Mouse (Mus musculus): Measurements from ENCODE around the gene Zfp384. TPM values are rescaled to one million over a fixed set of nuclear protein-coding genes. Genes with fewer than 3 reads are reported as not detected.
"Not testable (repeated sequence)": the region's sequence is repeated elsewhere in the genome, so short reads cannot be mapped to it uniquely, and the experiment has no call there.

The Zfp384 gene
- polyA plus RNA-seq, 1 experiment from 2014 or later: 8.7 TPM

DNA sequence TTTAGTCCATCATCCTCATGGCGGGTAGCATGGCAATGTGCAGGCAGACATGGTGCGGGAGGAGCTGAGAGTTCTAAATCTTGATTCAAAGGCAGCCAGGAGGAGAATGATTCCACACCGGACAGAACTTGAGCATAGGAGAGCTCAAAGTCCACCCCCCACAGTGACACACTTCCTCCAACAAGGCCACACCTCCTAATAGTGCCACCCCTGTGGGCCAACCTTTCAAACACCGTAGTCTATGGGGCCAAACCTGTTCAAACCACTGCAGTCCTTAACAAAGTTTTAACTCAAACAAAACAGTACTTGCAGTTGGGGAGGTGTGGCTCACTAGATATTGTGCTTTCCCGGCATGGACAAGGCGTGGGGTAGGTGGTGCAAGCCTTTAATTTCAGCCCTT, 55.0 kb downstream of the Zfp384 start:
- Histone ChIP-seq H3K27ac (ENCODE audit: low read length) (no peak overlapping the region), H3K4me1 (ENCODE audit: control insufficient read depth, insufficient read depth, low read length) (peaks cover 10% of the 10 kb centered on the region), H3K4me3 (ENCODE audit: low read length) (no peak overlapping the region), H3K9me3 (replicated peaks; ENCODE audit: control insufficient read depth, low read length) (no peaks in the 10 kb centered on the region), H3K36me3 (ENCODE audit: control insufficient read depth, insufficient read depth) (no peaks in the 10 kb centered on the region), H3K9ac (ENCODE audit: low read length) (no peak overlapping the region), H3K27me3 (ENCODE audit: control insufficient read depth, insufficient read depth, low read length) (no peaks in the 10 kb centered on the region; the same call in 1 of the 2 replicates), H3K4me2 (ENCODE audit: low read depth, low read length) (no peak overlapping the region)
- ATAC-seq (replicated peaks; ENCODE audit: extremely low read depth, insufficient read depth, low FRiP score): no peak
- WGBS: 79% methylated on average over 6 of the region's 6 CpGs

DNA sequence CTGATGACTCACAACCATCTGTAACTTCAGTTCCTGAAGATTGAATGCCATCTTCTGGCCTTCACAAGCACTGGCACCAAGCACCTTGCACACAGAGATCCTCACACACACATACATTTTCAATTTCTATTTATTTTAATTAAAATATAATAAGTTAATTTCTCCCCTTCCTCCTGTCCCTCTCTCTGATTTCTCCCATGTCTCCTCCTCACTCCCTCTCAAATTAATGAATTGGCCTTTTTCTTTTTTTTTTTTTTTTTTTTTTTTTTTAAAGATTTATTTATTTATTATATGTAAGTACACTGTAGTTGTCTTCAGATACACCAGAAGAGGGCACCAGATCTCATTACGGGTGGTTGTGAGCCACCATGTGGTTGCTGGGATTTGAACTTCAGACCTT, 56.3 kb downstream of the Zfp384 start:
- H3K9me3 ChIP-seq (replicated peaks; ENCODE audit: control insufficient read depth, low read length); H3K36me3 ChIP-seq (ENCODE audit: control insufficient read depth, insufficient read depth); H3K27ac ChIP-seq (ENCODE audit: low read length); H3K4me3 ChIP-seq (ENCODE audit: low read length); H3K4me2 ChIP-seq (ENCODE audit: low read depth, low read length); H3K27me3 ChIP-seq (ENCODE audit: control insufficient read depth, insufficient read depth, low read length); ATAC-seq (replicated peaks; ENCODE audit: extremely low read depth, insufficient read depth, low FRiP score); H3K9ac ChIP-seq (ENCODE audit: low read length): not testable (repeated sequence)
- WGBS: no CpG with 5 or more reads among the region's 1 CpGs
- H3K4me1 ChIP-seq (ENCODE audit: control insufficient read depth, insufficient read depth, low read length): peaks cover 10% of the 10 kb centered on the region

- WGBS: 41% methylated on average over 8 of the region's 8 CpGs
- no peak within 1 kb of the TSS for H3K9ac ChIP-seq (ENCODE audit: low read length)
- H3K4me3 ChIP-seq (ENCODE audit: low read length): no peak within 1 kb of the TSS
- ATAC-seq (replicated peaks; ENCODE audit: extremely low read depth, insufficient read depth, low FRiP score): no peak
- no peak within 1 kb of the TSS for H3K4me2 ChIP-seq (ENCODE audit: low read depth, low read length)
- no peaks in the 10 kb centered on the region for H3K27me3 ChIP-seq (ENCODE audit: control insufficient read depth, insufficient read depth, low read length)
- no peak within 1 kb of the TSS for H3K27ac ChIP-seq (ENCODE audit: low read length)
- H3K4me1 ChIP-seq (ENCODE audit: control insufficient read depth, insufficient read depth, low read length): no peaks in the 10 kb centered on the region
- H3K36me3 ChIP-seq (ENCODE audit: control insufficient read depth, insufficient read depth): no peaks in the 10 kb centered on the region
- H3K9me3 ChIP-seq (replicated peaks; ENCODE audit: control insufficient read depth, low read length): no peaks in the 10 kb centered on the region
These were observed 58.6 kb downstream of the Zfp384 start, which contains the start of gene Lpar5 for GRCm38 (mm10) chr6:125067571-125067995. Gene Lpar5 (plus strand): TSS chr6:125067920.

DNA sequence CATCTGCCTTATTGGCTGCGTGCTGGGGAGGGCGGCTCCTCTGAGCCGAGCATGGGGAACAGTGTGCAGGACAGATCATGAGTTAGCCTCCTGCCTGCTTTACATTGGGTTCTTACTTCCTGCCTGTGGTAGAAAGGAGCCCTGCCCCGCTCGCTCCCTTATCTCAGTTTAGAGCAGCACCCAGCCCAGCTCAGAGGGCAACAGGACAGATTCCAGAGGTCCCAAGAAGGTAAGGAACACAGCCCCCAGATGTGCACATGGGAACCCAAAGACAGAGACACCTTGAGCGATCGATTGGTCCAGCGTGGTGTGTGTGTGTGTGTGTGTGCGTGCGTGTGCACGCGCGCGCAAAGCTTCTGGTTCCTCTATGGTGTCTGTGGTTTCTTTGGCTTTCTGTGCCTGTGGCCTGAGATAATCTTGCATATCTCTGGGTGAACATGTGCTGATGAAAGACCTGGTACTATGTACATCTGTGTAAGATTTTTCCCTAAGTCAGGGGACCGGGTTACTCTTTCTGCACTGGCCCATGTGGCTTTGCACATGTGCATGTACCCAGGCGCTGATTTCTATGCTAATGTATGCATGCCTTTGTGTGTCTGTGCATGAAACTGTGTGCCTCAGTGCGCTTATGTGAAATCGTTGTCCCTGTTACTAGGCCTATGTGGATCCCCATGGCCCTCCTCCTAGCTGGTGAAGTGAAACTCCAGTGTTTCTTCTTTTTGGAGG, 62.4 kb downstream of the Zfp384 start:
- peak; percentile 52 for ATAC-seq (replicated peaks; ENCODE audit: extremely low read depth, insufficient read depth, low FRiP score)
- H3K36me3 ChIP-seq (ENCODE audit: control insufficient read depth, insufficient read depth): no peaks in the 10 kb centered on the region
- 75% methylated on average over 18 of the region's 18 CpGs for WGBS
- H3K4me2 ChIP-seq (ENCODE audit: low read depth, low read length): peak overlapping the region; percentile 19; the same call in 1 of the 2 replicates
- H3K27me3 ChIP-seq (ENCODE audit: control insufficient read depth, insufficient read depth, low read length): no peaks in the 10 kb centered on the region
- H3K27ac ChIP-seq (ENCODE audit: low read length): peak overlapping the region; percentile 33; the same call in 1 of the 2 replicates
- H3K4me1 ChIP-seq (ENCODE audit: control insufficient read depth, insufficient read depth, low read length): no peaks in the 10 kb centered on the region
- H3K9ac ChIP-seq (ENCODE audit: low read length): no peak overlapping the region
- peak overlapping the region; percentile 2; the same call in 1 of the 2 replicates for H3K4me3 ChIP-seq (ENCODE audit: low read length)
- no peaks in the 10 kb centered on the region for H3K9me3 ChIP-seq (replicated peaks; ENCODE audit: control insufficient read depth, low read length)

DNA sequence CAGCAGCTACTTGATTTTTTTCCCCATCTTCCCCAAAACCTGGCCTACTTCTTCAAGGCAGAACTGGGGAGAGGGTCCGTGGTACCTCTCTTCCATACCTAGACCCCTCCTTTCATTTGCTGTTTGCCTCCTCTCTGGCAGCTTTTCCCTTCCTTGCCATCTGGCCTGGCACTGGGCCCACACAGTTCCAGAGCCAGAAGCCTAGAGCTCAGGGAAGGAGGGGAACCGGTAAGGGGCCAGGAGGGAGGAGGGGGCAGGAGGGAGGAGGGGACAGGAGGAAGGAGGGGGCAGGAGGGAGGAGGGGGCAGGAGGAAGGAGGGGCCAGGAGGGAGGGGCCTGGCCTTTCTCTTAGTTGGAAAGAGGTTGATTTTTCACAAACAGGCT, 62.9 kb downstream of the Zfp384 start:
- Histone ChIP-seq H3K27ac (ENCODE audit: low read length) (peak overlapping the region; percentile 56; the same call in 1 of the 2 replicates), H3K4me1 (ENCODE audit: control insufficient read depth, insufficient read depth, low read length) (no peaks in the 10 kb centered on the region), H3K9me3 (replicated peaks; ENCODE audit: control insufficient read depth, low read length) (no peaks in the 10 kb centered on the region), H3K4me3 (ENCODE audit: low read length) (peak overlapping the region; percentile 2; the same call in 1 of the 2 replicates), H3K9ac (ENCODE audit: low read length) (no peak overlapping the region; the same call in 1 of the 2 replicates), H3K36me3 (ENCODE audit: control insufficient read depth, insufficient read depth) (no peaks in the 10 kb centered on the region), H3K27me3 (ENCODE audit: control insufficient read depth, insufficient read depth, low read length) (no peaks in the 10 kb centered on the region), H3K4me2 (ENCODE audit: low read depth, low read length) (peak overlapping the region; percentile 19; the same call in 1 of the 2 replicates)
- peak; percentile 34; the same call in 1 of the 2 replicates for ATAC-seq (replicated peaks; ENCODE audit: extremely low read depth, insufficient read depth, low FRiP score)
- WGBS: 25% methylated on average over 2 of the region's 2 CpGs

DNA sequence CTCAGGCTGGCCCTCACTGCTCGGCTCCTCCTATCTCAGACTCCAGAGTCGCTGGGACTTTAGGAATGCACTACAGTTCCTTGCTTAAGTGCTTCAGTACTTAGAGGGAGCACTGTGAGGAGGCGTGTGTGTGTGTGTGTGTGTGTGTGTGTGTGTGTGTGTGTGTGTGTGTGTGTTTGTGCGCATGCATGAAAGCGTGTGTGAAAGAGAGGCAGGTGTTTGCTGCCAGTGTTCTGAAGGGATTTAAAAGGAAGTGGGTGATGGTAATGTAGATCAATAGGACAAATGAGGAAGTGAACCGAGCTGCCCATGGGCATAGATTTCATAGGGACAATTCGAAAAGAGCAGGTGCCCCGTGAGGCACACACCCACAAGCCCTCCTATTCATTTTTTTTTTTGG, 64.9 kb downstream of the Zfp384 start:
- 62% methylated on average over 8 of the region's 8 CpGs for WGBS
- Histone ChIP-seq H3K4me2 (ENCODE audit: low read depth, low read length) (no peak overlapping the region), H3K9ac (ENCODE audit: low read length) (no peak overlapping the region), H3K36me3 (ENCODE audit: control insufficient read depth, insufficient read depth) (no peaks in the 10 kb centered on the region), H3K27me3 (ENCODE audit: control insufficient read depth, insufficient read depth, low read length) (no peaks in the 10 kb centered on the region), H3K27ac (ENCODE audit: low read length) (no peak overlapping the region), H3K4me1 (ENCODE audit: control insufficient read depth, insufficient read depth, low read length) (no peaks in the 10 kb centered on the region), H3K9me3 (replicated peaks; ENCODE audit: control insufficient read depth, low read length) (no peaks in the 10 kb centered on the region), H3K4me3 (ENCODE audit: low read length) (no peak overlapping the region)
- no peak for ATAC-seq (replicated peaks; ENCODE audit: extremely low read depth, insufficient read depth, low FRiP score)

DNA sequence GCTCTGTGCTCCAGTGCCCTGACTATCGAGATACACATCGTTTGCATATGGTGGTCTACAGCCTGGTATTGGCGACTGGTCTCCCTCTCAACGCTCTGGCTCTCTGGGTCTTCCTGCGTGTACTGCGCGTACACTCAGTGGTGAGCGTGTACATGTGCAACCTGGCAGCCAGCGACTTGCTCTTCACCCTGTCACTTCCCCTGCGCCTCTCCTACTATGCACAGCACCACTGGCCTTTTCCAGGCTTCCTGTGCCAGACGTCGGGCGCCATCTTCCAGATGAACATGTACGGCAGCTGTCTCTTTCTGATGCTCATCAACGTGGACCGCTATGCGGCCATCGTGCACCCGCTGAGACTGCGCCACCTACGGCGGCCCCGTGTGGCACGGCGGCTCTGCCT, 72.4 kb downstream of the Zfp384 start:
- Histone ChIP-seq H3K27me3 (ENCODE audit: control insufficient read depth, insufficient read depth, low read length) (no peaks in the 10 kb centered on the region), H3K9me3 (replicated peaks; ENCODE audit: control insufficient read depth, low read length) (no peaks in the 10 kb centered on the region), H3K4me3 (ENCODE audit: low read length) (peak overlapping the region; percentile 52), H3K4me2 (ENCODE audit: low read depth, low read length) (peak overlapping the region; percentile 77), H3K36me3 (ENCODE audit: control insufficient read depth, insufficient read depth) (no peaks in the 10 kb centered on the region), H3K4me1 (ENCODE audit: control insufficient read depth, insufficient read depth, low read length) (peaks cover 5% of the 10 kb centered on the region; the same call in 1 of the 2 replicates), H3K9ac (ENCODE audit: low read length) (peak overlapping the region; percentile 68), H3K27ac (ENCODE audit: low read length) (peak overlapping the region; percentile 66)
- WGBS: 25% methylated on average over 25 of the region's 25 CpGs
- ATAC-seq (replicated peaks; ENCODE audit: extremely low read depth, insufficient read depth, low FRiP score): no peak

- Histone ChIP-seq H3K27ac (ENCODE audit: low read length) (peak overlapping the region; percentile 66), H3K4me1 (ENCODE audit: control insufficient read depth, insufficient read depth, low read length) (peaks cover 5% of the 10 kb centered on the region; the same call in 1 of the 2 replicates), H3K9me3 (replicated peaks; ENCODE audit: control insufficient read depth, low read length) (no peaks in the 10 kb centered on the region), H3K4me3 (ENCODE audit: low read length) (peak overlapping the region; percentile 52), H3K4me2 (ENCODE audit: low read depth, low read length) (peak overlapping the region; percentile 77), H3K36me3 (ENCODE audit: control insufficient read depth, insufficient read depth) (no peaks in the 10 kb centered on the region), H3K9ac (ENCODE audit: low read length) (peak overlapping the region; percentile 68), H3K27me3 (ENCODE audit: control insufficient read depth, insufficient read depth, low read length) (no peaks in the 10 kb centered on the region)
- ATAC-seq (replicated peaks; ENCODE audit: extremely low read depth, insufficient read depth, low FRiP score): peak; percentile 91
- 27% methylated on average over 45 of the region's 45 CpGs for WGBS
These were observed 73.0 kb downstream of the Zfp384 start for GRCm38 (mm10) chr6:125081797-125082560.
